Mouse (Mus musculus) v-Abl transformed pro-B cells (cell line): ENCODE data around the gene Frrs1.

Experiments used
- in situ Hi-C, 2 experiments: fragments of 400-800 bp; cut with MboI; formaldehyde crosslinking; loops; one replicate each; pipeline ENCODE4 v1.15.1; 2025; ENCODE audit not compliant: unreplicated experiment in 2 of 2

Frrs1 gene

GRCm38 (mm10) chr3:116952242-116952899 lies 93.1 kb downstream of the Frrs1 start:
- in situ Hi-C loops: no loop called here

GRCm38 (mm10) chr3:116953366-116953765 lies 94.1 kb downstream of the Frrs1 start:
- in situ Hi-C loops: no loop called here

- in situ Hi-C loops: no loop called here
These were observed 95.8 kb downstream of the Frrs1 start for GRCm38 (mm10) chr3:116955061-116955460.
